Mouse (Mus musculus) layer of hippocampus, adult 2 months (tissue): ENCODE results near the gene Lpp. TPM values are rescaled to one million over a fixed set of nuclear protein-coding genes. Genes with fewer than 3 reads are reported as not detected.

ENCODE experiments used
- DNase-seq, 2 experiments: peaks; one replicate each; pipeline ENCODE4 v3.0.0; 2022; ENCODE audit warnings: low spot score in 2 of 2
- H3K27ac ChIP-seq: fragments of 200-600 bp; 2 replicates; pipeline ENCODE4 v1.8.1; 2022
- H3K4me3 ChIP-seq: fragments of 200-600 bp; 2 replicates; pipeline ENCODE4 v1.8.1; 2022; ENCODE audit warnings: mild to moderate bottlenecking
- CTCF ChIP-seq: fragments of 200-600 bp; conservative IDR thresholded peaks from 2 replicates; pipeline ENCODE4 v1.8.1; 2022; ENCODE audit warnings: antibody characterized with exemption, mild to moderate bottlenecking, moderate library complexity
- total RNA-seq, 2 experiments: library from RNA; stranded (reverse); gene quantifications; 2 replicates each; pipeline ENCODE4 v1.2.3; 2021

The Lpp gene
- total RNA-seq, 2 experiments from 2014 or later, result 10.1 to 10.5 TPM

DNA sequence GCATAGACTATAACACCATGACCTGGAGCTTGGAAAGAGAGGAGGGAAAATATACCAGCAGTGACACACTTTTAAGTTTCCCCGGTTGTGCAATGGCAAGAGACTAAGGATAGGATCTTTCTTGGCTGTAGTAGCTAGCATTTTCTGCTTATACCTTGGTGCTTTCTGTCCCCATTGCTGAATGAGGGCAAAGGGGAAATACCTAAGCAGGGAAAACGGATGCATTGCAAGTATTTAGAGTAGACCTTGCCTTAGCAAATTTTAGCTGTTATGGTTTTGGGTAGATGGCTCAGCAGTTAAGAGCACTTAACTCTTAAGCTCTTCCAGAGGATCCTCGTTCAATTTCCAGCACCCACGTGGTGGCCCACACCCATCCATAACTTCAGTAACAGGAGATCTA lies 436.6 kb downstream of the Lpp start:
- no peak for TF ChIP-seq CTCF
- Histone ChIP-seq H3K27ac (peak overlapping the region; percentile 60; the same call in 1 of the 2 replicates), H3K4me3 (no peak overlapping the region)
- no peak for DNase-seq

DNA sequence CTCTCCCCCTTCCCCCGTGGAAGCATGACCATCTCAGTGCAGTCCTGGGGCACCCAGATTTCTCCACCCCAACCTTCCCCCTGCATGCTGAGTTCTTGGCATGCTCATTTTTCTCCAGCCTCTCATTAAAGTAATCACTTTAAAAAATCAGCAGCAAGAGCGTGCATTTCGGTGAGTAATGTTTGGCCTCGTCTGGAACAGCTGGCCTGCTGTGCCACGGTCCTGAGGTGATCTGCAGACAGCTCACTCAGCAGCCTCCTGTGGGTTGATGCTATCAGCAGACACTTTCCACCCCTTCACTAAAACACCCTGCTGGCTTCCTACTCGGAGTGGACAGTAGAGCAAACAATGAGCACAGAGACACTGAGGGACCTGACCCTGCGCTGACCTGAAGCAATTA lies 437.6 kb downstream of the Lpp start:
- TF ChIP-seq CTCF, result no peak
- no peak for DNase-seq
- H3K27ac ChIP-seq, result no peak overlapping the region
- H3K4me3 ChIP-seq, result no peak overlapping the region

DNA sequence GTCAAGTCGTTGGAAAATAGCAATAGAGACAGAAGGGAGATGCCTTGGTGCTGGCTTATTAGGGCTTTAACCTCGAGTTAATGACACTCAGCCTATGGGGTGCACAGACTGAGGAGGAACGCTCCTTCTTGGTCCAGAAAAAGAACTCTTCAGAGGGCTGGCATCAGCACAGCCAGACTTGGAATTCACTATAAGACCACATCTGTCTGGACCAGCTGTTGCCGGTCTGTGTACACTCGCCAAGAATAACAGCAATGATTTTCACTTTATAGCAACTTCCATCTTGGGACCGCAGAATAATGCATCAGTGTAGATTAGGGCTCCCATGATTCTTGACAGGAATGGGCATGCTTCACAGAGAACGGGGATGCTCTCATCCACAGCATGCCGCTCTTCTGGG lies 439.9 kb downstream of the Lpp start:
- no peak for DNase-seq
- no peak for TF ChIP-seq CTCF
- no peak overlapping the region for H3K27ac ChIP-seq
- no peak overlapping the region for H3K4me3 ChIP-seq

DNA sequence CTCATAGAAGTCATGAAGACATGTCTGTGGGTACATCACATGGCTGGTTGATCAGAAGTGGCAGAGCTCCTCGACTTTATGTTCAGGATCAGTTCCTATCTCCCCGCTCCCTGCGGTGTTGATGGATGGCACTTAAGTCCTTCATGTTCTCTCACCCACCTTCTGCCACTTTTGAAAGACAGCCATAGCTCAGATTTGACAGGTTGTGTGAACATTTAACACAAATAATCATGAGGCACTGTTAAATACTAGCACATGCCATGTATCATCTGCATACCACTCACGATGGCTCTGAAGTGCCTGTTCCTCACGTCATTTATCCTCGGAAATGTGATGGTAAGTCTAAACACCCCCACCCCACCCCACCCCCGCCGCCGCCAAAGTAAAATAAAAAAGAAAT lies 441.2 kb downstream of the Lpp start:
- no peak for DNase-seq
- no peak for TF ChIP-seq CTCF
- no peak overlapping the region for H3K4me3 ChIP-seq
- no peak overlapping the region for H3K27ac ChIP-seq

DNA sequence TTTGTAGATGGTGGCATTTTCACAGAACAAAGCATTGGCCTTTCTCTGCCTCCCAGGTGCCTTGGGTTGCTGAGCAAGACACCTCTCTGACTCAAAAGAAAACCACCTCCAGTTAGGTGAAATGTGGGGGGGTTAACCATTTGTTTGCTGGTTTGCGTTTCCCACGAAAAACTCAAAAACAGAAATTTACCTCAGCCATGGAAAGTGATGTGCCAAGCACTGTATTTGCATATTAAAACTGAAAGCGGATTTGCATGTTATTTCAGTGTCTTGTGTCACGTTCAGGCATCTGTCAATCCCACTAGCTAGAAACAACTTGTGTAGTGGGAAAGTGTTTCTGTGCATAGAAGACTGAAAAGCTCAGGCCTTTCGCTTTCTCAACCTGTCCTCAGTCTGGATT lies 443.2 kb downstream of the Lpp start:
- TF ChIP-seq CTCF, result no peak
- Histone ChIP-seq H3K4me3 (no peak overlapping the region), H3K27ac (no peak overlapping the region)
- no peak for DNase-seq

DNA sequence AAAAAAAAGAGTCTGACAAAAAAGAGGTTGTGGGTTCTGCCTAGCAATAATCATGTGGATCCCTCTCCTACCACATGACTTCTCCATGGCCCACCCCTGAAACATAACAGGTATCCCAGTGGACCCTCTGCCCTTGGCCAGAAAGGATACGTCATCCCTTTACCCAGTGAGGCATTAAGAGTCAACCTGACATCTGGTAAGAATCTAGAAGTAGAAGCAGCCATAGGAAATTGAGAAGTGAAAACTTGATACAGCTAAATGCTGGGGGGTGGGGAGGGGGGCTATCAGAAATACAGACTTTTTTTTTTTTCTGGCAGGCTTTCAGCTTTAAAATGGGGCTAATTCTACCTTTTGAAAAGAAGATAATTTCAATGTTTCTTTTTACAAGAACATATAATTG lies 445.7 kb downstream of the Lpp start:
- no peak for DNase-seq
- no peak overlapping the region for H3K4me3 ChIP-seq
- TF ChIP-seq CTCF, result no peak
- no peak overlapping the region for H3K27ac ChIP-seq

DNA sequence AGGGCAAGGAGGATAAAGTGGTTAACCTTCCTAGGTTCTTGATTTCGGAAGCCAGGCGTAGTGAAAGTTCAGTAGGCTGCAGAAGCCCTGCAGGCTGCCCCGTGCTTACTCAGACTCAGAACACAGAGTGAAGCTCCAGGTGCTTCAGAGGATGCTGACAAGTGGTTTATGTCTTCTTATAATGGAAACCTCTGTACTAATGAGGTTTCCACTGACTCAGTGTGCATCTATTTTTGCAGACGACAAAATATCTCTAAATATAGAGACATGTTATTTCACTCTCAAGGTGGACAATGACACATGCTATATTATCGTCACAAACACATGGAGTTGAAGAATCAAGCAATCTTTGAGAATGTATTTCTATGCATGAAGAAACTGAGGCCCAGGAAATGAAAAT lies 446.8 kb downstream of the Lpp start:
- DNase-seq, result no peak
- H3K27ac ChIP-seq, result no peak overlapping the region
- H3K4me3 ChIP-seq, result no peak overlapping the region
- TF ChIP-seq CTCF, result no peak

DNA sequence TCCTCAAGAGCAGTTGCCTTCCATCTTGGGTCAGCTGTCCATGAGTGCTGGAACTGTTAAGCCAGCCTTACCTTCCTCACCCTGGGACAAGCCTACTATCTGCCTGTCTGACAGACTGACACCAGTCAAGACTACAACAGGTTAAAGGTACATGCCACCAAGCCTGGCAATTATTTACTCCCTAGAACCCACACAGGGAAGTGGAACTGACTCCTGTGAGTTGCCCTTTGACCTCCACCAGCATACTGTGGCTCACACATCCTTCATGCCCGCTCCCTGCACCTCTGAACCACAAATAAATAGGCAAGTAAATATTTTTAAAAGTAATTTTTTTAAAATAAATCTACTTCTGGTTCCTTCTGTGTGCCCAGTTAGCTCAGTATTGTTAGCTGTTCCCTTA lies 452.8 kb downstream of the Lpp start:
- no peak for TF ChIP-seq CTCF
- Histone ChIP-seq H3K4me3 (no peak overlapping the region), H3K27ac (no peak overlapping the region)
- DNase-seq, result no peak

DNA sequence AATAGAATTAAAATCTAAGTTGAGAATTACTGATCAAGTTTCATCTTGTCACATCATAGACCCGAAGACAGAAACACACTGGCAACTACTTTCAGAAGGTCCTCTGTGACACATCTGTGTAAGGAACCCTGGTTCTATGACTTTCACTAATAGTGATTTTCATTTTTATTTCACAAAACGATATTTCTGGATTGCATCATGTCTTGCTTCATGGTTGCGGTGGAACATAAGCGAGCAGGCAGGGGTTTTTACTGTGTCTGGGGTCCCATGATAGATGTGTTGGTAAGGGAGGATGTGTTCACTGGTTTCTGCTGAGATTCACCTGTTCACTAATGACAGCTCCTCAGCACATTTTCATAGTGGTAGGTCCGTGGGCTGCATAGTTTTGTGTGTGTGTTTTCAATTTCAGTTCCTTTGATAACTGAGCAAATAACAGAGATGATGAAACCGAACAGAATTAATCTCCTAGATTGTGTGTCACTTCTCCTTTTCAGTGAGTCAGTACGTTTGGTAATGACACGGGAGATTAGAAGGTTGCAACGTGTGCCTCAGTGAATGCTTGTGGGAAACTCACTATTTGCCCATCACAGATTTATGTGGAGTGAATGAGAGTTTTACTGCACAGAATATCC lies 466.3 kb downstream of the Lpp start:
- DNase-seq, result no peak
- Histone ChIP-seq H3K27ac (no peak overlapping the region), H3K4me3 (no peak overlapping the region)
- TF ChIP-seq CTCF, result no peak

DNA sequence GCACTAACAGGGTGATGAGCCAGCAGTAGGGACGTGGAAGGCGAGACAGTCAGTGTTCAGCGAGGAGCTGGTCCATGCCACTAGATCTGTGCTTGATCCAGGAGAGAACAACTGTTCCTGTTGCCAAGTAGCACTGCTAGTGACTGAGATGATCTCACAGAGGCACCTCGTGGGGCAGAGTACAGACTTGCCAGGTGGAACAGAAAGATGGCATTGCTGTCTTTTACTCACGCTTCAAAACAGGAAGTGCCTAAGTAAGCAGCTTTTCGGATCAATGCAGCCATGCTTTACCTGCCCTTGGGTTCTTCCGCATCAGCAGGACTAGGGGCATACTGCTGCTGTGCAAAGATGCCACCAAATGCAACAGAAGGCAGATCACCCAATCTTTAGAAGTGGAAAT lies 467.1 kb downstream of the Lpp start:
- no peak for TF ChIP-seq CTCF
- no peak for DNase-seq
- no peak overlapping the region for H3K27ac ChIP-seq
- no peak overlapping the region for H3K4me3 ChIP-seq

DNA sequence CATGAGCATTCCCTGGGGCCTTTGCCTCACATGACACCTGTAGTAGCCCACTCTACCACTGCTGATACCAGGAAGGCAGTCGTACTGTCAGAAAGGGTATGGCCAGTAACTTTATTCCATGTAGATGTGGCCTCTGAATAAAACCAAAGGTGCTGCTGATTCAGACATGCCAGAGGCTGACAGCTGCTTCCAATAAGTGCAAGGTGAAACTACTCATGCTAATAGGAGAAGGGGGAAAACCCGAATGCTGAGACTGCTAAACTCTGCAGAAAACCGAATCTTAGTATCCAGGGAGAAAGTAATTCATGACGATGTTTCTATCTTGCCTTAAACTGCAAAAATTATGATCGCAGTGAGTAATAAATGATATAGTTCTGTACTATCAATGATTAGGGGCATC lies 468.1 kb downstream of the Lpp start:
- no peak overlapping the region for H3K4me3 ChIP-seq
- DNase-seq, result no peak
- no peak overlapping the region for H3K27ac ChIP-seq
- TF ChIP-seq CTCF, result no peak

DNA sequence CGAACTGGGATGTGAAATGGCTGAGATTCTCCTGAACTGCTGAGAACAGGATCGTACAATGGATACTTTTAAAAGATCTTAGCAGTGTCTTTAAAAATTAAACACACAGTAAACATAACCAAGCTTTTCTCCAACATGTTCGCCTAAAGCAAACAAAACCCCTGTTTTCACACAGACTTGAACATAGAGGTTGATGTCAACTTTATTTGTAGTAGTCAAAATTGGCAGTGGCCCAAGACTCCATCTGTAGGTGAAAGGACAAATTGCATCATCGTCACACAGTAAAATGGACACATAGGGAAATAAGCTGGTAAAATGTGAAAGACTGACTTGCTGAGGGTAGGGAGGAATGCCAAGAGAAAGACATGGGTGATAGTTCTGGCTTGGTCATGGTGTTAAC lies 480.9 kb downstream of the Lpp start:
- Histone ChIP-seq H3K4me3 (no peak overlapping the region), H3K27ac (no peak overlapping the region)
- TF ChIP-seq CTCF, result peak; percentile 38
- DNase-seq, result no peak

DNA sequence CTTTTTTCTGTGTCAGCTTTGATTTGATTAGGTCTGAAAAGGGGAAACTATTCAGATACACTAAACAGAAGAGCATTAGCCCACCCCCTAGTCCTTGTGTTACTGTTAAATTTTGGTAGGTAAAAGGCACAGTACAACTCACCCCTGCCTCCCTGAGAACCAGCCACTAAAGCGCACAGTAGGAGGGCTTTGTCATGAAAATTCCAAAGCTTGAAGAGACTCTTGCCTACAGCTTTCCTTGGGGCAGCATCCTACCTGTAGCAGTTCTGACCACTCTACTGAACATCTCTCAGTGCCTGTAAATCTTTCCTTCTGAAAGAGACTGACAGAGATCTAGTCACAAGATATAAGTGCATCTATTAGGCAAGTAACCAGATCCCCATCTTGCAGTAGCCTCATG lies 482.4 kb downstream of the Lpp start:
- no peak overlapping the region for H3K4me3 ChIP-seq
- H3K27ac ChIP-seq, result no peak overlapping the region
- no peak for TF ChIP-seq CTCF
- DNase-seq, result no peak

DNA sequence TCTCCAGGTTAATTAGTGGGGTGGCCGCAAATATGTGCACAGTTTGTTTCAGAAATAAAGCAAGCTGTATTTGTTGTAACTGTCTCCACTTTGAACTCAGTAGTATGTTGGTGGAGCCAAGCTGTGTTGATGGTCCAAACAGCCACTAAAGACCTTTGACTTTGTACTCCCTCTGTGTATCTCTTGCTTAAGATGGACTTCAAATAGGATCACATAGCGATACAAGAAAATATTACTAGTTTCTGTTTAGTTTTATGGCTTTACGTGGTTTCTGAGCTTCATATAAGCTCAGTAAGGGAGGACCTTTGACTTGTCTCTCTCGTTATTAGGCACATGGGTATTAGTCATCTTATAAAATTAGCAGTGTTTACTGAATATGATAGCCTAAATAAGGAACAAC lies 485.7 kb downstream of the Lpp start:
- Histone ChIP-seq H3K27ac (no peak overlapping the region), H3K4me3 (no peak overlapping the region)
- TF ChIP-seq CTCF, result no peak
- DNase-seq, result no peak

DNA sequence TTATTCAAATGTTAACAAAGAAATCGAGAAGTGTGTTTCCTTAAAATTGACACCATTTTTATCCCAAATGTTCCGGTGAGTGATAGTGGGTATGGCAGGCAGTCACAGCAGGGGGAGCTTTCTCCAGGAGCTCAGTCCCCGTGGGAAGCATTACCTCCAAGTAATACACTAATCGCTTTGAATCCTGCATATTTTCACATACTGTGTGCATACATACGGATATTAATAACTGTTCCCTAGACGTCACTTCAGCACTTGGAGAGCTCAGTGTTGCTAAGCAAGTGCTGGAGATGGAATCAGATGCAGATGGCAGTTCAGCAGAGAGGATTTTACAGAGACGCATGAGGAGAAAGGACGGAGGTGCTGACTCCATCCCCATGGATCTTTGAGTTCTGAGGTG lies 487.4 kb downstream of the Lpp start:
- peak overlapping the region; percentile 82 for H3K27ac ChIP-seq

More for the DNA sequence above, 487.4 kb downstream of the Lpp start:
- DNase-seq, result peak in 1 of 2 experiments; percentile 44
- no peak overlapping the region; the same call in 1 of the 2 replicates for H3K4me3 ChIP-seq
- TF ChIP-seq CTCF, result peak; percentile 53
